Comparison of ENCODE assay signal across 20 mouse cellular contexts in genomic region chr7:51851890-51852507, GRCm38 (mm10).
"Had no signal": no experiment of that assay in that cellular context is flagged by ENCODE, and none has a peak within 500 bp of the region (broad histone marks: within the 10 kb centered on the region; RNA-seq: fewer than 3 reads in every experiment).

No protein-coding gene starts in this region.

- ATAC-seq: liver, postnatal 0 days; lung, postnatal 0 days; midbrain, embryonic 13.5 days; midbrain, embryonic 16.5 days had no signal

- H3K4me1 ChIP-seq: liver, embryonic 15.5 days; lung, embryonic 15.5 days; midbrain, embryonic 13.5 days; neural tube, embryonic 15.5 days; stomach, embryonic 15.5 days had no signal

- H3K36me3 ChIP-seq: liver, embryonic 15.5 days; lung, embryonic 15.5 days; neural tube, embryonic 13.5 days; neural tube, embryonic 15.5 days; stomach, embryonic 15.5 days had no signal

- H3K9me3 ChIP-seq: liver, embryonic 15.5 days; lung, embryonic 15.5 days; megakaryocyte, embryonic 14.5 days; midbrain, embryonic 13.5 days; neural tube, embryonic 13.5 days; neural tube, embryonic 15.5 days; stomach, embryonic 15.5 days had no signal

- H3K9ac ChIP-seq: liver, embryonic 15.5 days; liver, postnatal 0 days; lung, embryonic 15.5 days; midbrain, embryonic 13.5 days; neural tube, embryonic 13.5 days; neural tube, embryonic 15.5 days; stomach, embryonic 15.5 days had no signal

- H3K4me2 ChIP-seq: liver, embryonic 15.5 days; lung, embryonic 15.5 days; midbrain, embryonic 11.5 days; midbrain, embryonic 13.5 days; neural tube, embryonic 13.5 days; neural tube, embryonic 15.5 days; stomach, embryonic 15.5 days had no signal

- H3K27me3 ChIP-seq: liver, embryonic 15.5 days; lung, embryonic 15.5 days; megakaryocyte, embryonic 14.5 days; midbrain, embryonic 13.5 days; neural tube, embryonic 13.5 days; neural tube, embryonic 15.5 days; stomach, embryonic 15.5 days had no signal

- H3K4me3 ChIP-seq: liver, embryonic 15.5 days; lung, embryonic 15.5 days; megakaryocyte, embryonic 14.5 days; midbrain, embryonic 13.5 days; myocyte; neural tube, embryonic 13.5 days; neural tube, embryonic 15.5 days; stomach, embryonic 15.5 days had no signal

- DNase-seq: liver, postnatal 0 days; lung, adult 2 months; lung, postnatal 14 days; lung, postnatal 36 days; thymus, adult 18-20 months; thymus, postnatal 14 days; thymus, postnatal 36 days had no signal

- H3K27ac ChIP-seq: liver, embryonic 15.5 days; lung, embryonic 15.5 days; macrophage; midbrain, embryonic 13.5 days; neural tube, embryonic 13.5 days; neural tube, embryonic 15.5 days; stomach, embryonic 15.5 days; stomach, postnatal 0 days had no signal
